Mouse (Mus musculus): ENCODE results near the gene Trim52.

GRCm38 (mm10) chr14:106163196-106163595, 57.2 kb downstream of the Trim52 start:
- no peak for TF ChIP-seq CTCF (IDR thresholded peaks at IDR 0.05; ENCODE audit: low read depth)
- no peak for TF ChIP-seq EP300 (IDR thresholded peaks at IDR 0.05; ENCODE audit: low read depth)
